Mouse (Mus musculus) layer of hippocampus, adult 9-10 months (tissue): Measurements from ENCODE around the gene Syp.

ENCODE experiments used
- DNase-seq: peaks from one replicate; pipeline ENCODE4 v3.0.0; 2022; ENCODE audit warnings: low spot score

Gene Syp

DNA sequence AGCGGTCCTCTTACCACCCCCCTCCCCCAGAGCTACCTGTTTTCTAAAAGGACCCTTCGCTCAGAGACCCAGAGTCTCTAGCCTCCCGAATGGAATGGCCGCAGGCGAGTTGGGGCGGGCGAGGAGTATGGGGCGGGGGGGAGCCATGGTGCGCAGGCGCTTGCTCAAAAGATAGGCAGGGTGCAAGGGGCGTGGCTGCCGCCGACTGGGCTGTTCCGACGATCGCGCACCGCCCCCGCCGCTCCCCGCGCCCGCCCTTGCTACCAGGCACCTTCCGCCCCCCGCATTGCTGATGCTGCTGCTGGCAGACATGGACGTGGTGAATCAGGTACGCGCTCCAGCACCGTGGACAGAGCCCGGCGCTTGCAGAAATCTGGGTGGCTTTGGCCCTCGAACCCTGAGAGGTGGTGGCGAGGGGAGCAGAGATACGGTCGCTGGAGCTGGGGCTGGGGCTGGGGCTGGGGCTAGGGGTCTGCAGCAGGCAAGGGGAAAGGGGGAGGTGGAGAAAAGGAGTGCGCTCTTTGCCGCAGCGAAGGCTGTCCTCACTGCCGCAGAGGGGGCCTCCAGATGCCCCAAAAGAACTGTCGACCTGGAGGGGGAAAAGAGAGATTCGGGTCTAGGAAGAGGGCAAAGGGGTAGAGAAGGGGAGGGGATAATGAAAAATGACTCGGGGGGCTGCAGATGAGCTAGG, at the start of gene Syp:
Syp (plus strand) TSS at position 71 of the 691 bp plus-strand sequence.
- peak; percentile 51 for DNase-seq

DNA sequence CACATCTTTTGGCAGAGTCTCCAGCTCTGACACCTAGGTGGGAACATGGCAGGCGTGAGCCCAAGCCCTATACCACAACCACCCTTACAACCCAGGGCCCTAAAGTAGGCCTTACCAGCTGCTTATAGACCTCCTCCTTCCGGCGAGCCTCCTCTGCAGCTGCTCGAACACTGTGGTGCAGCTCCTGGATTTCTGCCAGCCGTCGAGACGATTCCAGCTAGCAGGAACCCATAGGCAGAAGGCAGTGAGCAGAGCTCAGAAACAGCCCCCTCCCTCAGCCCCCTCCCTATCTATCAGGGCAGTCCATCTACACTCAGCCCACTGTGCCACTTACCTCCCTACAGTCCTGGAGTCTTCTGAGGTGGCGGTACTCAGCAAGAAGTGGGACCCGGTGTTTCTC, 42.9 kb upstream of the Syp start:
- no peak for DNase-seq

DNA sequence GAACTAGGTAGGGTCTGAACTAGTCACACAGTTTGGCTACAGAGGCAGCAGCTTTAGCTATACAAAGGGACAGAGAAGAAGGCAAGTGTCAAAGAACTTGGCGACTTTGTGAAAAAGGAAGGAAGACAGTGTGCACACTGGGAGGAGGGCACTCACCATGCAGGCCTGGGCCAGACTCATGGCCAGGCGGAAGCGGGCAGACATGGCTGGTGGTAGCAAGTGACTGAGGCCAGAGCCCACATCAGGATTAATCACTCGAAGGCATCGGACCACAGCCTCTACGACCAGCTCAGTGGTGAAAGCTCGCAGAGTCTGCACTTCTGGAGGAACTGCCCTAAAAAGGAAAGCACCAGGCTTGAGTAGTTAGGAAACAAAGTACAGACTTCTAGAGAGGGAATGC, 34.3 kb upstream of the Syp start:
- DNase-seq = no peak

DNA sequence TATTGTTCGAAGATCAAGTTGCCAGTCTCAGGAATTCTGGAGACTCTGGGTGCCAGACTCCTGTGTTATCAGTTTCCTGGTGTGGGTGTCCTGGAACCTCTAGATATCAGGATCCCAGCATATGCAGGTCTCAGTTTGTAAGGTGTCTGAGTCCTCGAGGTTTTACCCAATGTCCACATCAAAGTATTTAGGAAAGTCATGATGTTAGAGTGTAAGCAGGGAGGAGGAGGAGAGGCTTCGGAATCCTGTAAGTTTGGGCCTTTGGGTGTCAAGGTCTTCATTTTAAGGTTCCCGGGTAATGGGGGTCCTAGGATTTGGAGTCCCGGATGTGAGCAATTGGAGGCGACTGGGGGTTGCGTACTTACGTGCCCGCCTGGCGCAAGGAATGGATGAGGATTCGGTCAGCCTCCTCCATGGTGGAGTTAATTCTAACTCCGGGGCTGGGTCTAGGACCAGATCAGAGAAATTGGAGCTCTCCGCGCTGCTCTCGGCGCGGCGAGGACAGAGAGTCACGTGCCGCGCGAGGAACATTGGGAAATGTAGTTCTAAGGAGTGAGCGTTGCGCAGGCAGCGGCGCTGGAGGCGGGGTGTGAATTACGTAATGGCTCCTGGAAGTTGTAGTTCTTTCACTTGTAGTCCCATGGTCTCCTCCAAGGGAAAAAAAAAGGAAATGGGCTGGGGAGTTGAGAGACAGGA, 33.2 kb upstream of the Syp start, which contains the start of gene Ccdc22:
Ccdc22 (minus strand) TSS at position 639 of the 696 bp plus-strand sequence.
- peak; percentile 51 for DNase-seq

DNA sequence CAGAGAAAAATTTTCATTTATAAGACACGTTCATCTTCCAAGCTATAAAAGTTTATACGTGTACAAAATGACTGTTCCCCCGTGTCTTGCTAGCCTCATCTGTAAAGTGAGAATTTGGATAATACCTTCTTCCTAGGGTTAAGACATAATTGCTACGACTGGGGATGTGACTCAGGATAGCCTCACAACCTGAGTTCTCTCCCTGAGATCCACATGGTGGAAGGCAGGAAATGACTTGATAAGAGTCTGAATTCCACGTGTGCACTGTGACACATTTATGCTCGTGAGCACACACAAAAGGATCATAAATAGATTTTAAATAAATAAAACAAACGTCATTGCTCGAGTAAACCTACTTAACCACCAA, 32.7 kb upstream of the Syp start:
- no peak for DNase-seq

DNA sequence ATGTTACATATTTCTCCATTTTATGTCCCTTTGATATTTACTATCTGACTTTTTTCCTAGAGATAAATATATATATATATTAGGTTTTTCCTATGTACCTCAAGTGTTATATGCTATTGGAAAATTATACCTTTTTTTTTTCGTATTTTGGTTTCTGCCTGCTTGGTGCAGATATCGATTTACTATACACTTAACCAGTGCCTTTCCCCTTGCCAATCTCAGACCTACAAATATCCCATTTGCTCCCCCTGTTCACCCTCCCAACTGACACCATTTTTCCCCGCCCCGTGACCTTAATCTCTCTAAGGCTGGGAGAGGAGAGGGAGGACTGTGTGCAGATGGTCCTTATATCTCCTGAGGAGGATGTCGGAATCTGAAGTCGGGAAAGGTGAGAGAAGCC, 31.5 kb upstream of the Syp start, which contains the start of gene Cacna1f:
Cacna1f (plus strand) TSS at position 301 of the 400 bp plus-strand sequence.
- DNase-seq = no peak

DNA sequence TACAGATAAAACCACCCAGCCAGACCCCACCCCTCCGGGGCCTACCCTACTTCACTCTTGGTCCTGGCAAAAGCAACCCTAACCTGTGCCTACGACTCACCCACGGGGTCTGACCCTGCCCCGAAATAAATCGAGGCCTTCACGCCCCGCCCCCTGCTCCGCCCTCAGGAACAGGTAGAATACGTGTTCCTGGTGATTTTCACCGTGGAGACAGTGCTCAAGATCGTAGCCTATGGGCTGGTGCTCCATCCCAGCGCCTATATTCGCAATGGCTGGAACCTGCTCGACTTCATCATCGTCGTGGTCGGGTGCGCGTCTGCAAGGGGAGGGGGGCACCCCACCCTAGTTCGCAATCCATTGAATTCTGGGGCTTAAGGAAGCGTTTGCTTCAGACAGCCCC, 28.2 kb upstream of the Syp start:
- no peak for DNase-seq

DNA sequence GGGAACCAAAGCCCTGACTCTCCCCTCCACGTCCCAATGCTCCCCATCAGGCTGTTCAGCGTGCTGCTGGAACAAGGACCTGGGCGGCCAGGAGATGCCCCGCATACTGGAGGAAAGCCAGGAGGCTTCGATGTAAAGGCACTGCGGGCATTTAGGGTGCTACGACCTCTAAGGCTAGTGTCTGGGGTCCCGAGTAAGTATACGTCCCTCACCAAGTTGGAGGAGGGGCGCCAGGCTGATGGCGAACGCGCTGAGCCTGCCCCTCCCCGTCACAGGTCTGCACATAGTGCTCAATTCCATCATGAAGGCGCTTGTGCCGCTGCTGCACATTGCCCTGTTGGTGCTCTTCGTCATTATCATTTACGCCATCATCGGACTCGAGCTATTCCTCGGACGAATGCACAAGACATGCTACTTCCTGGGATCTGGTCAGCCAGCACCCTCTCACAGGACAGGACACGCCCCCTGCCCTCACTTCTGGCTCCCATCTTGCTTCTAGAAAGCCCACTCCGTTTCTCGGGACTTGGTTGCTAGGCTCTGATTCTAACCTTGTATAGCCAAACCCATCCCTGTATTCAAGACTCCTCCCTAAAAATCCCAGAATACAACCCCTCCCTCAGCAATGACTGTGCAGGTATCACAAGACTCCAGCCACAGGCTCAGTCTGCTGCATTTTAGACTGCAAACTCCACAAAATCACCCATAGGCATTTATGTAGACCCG, 27.6 kb upstream of the Syp start:
- DNase-seq = no peak

DNA sequence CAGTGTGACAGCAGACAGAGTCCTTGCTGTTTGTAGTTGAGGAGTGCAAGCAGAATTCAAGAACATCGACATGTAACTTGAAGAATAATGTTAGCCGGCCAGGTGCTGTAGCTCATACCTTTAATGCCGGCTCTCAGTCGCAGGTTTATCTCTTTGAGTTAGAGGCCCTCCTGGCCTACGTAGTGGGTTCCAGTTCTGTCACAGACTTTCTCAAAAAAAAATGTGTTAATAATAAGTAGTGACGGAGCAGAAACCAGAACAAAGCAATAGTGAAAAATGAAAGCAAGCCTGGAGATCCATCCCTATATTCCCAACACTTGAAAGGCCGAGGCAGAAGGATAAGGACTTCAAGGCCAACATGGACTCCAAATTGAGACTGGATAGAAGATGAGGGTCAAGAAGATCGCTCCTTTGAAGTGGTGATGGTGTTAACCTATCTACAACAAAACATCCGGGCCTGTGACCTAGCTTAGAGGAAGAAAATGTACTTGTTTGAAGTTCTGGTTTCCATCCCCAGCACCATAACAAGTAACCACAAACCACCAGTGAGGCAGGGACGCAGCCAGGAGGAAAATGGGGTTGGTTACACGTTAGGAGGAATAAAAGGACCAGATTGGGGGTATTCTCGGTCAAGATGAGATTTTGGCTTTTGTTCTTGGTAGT, 20.3 kb upstream of the Syp start:
- no peak for DNase-seq

DNA sequence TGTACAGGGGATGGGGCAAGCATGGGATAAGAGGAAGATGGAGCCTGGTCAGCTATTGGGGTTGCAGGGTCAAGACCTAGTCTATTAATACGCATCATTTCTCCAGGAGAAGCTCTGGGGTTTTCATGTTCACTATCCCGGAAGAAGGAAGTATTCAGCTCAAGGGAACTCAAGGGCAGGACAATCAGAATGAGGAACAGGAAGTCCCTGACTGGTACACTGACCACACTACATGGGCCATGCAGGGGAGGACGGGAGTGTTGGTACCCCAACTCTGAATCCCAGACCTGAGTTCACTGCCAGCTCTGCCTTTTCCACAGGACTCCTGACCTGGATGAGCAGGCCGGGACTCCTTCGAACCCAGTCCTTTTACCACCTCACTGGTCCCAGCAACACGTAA, 5.7 kb upstream of the Syp start:
- no peak for DNase-seq

DNA sequence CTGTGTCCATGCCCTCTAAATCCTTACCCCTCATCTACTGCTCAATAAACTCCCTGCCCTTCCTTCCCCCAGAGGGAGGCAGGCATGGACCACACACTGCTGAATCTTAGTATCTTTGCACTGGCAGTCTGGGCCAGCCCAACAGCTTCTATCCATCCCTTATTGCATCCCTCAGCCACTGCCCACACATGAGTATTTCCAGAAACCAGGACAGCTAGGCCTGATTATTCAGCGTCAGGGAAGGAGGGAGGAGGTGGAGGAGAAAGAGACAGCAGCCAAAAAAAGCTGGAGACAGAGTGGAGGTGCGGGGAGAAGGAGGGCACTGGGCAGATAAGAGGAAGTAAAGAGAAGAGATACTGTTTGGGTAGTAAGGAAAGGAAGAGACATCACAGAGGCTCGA, 3.2 kb upstream of the Syp start:
- no peak for DNase-seq

DNA sequence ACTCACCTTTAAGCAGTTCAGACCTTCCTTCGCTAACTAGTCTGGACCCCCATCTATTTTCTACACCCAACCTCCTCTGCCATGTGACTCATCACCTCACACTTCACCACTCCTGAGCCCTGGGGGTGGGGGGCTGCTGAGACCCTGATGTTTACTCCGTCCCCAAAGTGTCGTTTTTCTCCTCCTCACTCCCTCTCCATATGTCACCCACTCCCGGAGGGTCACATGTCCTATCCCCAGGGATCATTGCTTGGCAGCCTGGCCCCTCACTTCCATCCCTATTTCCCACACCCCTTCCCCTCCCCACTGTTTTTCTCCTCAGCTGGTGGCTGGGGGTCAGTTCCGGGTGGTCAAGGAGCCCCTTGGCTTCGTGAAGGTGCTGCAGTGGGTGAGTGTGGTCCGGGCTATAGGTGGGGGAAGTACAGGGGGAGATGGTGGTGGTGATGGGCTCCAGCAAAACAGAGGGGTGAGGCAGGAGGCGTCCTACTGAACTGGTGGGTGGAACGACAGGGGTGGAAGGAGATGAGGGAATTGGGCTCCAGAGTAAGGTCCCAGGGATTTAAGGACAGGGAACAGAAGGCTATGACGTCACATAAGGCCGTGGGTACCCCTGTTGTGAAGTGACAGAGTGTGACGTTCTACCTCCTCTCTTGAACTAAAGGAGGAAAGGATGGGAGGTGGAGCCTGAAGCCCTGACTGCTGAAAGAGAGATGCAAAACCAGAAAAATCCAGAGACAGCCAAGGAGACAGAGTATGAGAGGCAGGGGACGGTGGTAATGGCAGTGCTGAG, 1.5 kb downstream of the Syp start:
- no peak for DNase-seq

DNA sequence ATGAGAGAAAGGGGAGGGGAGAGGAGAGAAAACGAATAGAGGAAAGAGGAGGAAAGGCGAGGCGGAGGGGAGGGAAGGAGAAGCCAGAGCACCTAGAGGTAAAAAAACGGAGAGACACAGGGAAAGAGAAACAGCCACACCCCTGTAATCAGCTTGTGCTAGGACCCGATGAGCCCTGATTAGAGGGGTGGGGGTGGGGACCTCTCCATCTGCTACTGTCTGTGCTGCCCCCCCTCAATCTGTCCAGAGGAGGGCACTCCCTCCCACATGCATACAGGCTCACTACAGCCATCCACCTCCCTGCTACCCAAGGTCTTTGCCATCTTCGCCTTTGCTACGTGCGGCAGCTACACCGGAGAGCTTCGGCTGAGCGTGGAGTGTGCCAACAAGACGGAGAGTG, 2.5 kb downstream of the Syp start:
- no peak for DNase-seq

DNA sequence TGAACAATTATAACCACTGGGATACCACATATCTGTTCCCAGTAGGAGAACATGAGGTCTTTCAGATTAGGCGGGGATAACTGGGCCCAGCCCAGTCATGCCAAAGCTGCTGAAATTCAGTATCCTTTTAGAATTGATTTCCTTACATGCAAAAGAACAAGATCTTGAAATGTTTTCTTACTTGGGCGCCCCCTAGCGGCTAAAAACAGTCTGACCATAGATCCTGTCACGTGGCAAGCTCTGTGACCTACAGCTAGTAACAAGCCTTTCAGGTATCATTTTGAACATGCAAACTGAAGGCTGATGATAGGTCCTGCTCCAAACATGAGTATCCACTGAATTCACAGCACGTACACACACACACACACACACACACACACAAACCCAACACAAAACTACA, 7.1 kb downstream of the Syp start:
- DNase-seq = peak; percentile 69

DNA sequence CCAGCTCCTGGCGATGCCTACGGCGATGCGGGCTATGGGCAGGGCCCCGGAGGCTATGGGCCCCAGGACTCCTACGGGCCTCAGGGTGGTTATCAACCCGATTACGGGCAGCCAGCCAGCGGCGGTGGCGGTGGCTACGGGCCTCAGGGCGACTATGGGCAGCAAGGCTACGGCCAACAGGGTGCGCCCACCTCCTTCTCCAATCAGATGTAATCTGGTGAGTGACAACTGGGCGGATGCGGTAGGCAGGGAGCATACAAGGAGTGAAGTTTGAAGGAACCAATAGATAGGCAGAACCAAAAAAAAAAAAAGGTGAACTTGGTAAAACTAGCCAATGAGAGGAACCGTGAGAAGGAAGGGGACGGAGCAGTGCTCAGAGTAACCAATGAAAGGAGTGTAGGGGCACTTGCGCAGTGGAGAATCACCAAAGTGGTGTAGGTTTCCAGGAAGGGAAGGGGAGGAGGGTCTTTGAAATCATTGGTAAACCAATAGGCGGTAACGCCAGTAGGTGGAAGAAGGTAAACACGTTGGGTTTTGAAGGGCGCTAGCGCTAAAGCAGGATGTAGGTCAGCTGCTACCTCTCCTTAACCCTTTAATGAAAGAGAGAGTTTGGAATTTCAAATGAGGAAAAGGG, 10.5 kb downstream of the Syp start:
- peak; percentile 37 for DNase-seq

DNA sequence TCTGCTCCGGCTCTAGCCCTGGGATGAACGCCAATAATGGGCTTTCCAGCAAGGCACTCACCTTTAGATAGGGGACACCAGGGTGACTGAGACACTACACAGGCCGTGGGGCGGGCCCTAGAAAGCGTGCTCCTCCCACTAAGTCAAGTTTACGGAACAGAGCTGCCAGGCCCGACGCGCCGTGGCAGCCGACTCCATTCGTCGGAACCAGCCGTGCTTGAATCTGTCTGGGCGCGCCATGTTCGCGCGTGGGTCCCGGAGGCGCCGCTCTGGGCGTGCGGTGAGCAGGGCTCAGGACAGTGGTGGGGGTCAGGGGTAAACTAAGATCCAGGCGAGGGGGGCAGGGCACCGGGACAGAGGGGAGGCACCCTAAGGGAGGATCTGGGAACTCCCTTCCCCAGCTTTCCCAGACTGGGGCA, 19.0 kb downstream of the Syp start, which contains the start of gene Prickle3:
Prickle3 (plus strand) TSS at position 40 of the 419 bp plus-strand sequence.
- DNase-seq = no peak

DNA sequence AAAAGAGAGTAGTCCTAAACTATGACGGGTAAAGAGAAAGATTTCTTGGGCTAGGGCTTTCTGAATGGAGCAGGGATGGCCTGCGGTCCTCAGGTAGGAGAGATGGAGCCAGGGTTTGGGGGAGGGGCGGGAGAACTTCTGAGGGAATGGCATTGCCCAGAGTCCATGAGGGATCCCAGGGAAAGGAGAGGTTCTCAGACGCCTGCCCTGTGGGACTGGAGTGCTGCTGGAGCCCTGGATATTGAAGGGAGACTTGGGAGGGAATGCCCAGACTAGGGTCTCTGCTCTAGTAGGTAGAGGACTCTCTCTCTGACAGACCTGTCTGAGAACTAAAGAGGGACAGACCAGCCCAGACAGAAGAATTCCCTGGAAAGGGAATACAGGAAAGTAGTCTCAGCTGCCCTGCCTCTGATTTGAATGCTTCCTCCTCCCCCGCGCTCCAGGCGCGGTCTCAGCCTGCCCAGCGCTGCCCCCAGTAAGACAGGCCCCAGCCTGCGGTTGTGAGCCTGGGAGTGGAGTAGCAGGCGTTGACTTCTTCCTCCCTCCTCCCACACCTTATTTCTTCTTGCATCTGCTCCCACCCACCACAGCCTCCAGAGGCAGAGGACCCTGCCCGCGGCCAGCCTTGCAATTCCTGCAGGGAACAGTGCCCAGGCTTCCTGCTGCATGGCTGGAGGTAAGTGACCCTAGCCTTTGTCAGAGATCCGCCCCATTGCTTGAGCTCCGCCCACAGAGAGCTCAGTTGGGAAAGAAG, 19.9 kb downstream of the Syp start:
- no peak for DNase-seq

DNA sequence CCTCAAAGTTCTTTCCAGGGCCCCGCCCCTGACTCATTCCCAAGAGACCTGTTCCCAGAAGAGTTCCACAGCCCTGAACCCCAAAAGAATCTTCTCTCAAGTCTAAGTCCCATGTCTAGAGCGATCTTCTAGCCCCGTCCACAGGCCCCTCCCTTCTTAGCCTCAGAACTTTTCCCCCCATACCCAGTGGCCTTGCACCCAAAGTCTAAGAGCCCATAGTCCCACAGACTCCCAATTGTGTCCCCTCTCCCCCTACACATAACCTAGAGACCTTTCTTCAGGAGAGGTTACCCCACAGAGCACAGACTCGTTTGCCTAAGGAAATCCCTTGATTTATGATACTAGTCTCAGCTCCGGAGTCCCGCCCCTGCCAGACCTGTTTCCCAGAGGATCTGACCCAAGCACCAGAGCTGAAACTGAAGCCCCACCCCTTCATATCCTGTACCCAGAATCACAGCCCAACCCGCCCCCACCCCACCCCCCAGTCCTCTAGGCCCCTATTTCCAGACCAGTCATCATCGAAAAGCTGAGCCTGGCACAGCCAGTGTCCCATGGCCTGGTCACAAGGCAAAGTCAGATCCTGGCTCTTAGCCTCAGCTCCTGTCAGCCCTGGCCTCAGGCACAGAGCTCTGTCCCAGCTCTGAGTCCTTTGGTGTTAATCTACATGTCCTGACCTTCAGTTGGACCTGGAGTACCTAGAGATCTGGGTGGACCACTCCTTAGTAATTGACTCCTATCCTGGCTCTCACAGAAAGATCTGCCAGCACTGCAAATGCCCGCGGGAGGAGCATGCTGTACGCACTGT, 20.7 kb downstream of the Syp start:
- DNase-seq = no peak

DNA sequence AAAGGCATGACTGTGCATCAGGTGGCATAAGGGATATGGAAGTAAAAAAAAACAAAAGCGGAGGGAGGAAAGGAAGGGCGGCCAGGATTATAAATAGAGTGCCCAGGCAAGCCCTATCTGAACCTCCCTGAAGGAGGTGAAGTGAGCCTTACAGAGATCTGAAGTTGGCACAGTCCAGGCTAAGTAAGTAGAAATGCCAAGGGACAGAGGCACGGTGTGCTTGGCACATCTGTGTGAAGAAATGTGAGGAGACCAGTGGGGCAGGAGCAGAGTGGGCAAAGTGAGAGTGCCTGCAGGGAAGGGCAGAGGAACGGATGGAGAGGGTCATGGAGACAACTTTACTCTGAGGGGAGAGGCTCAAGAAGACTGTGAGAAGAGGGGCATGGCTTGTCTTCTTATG, 22.8 kb downstream of the Syp start:
- DNase-seq = no peak

DNA sequence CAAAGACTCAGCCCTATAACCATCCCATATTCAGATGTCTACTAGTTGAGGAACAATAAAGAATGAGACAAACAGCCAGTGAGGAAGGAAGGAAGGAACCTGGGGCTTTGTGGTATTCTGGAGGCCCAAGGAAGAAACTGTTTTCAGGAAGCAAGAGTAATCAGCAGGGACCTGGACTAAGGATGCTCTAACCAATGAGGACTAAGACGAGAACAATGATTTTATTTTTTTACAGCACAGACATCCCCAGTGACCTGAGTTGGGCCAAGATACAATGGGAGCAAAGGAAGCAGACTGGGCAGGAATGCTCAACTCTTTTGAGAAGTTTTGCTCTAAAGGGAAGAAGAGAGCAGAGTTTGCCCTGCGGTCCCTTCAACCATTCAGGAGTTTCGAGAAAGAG, 24.7 kb downstream of the Syp start:
- DNase-seq = no peak
